Mouse (Mus musculus): ENCODE measurements around the gene Gimap3. TPM values are rescaled to one million over a fixed set of nuclear protein-coding genes. Genes with fewer than 3 reads are reported as not detected.

The Gimap3 gene
- polyA plus RNA-seq, 1 experiment from 2014 or later: not detected

- DNase-seq (ENCODE audit: low spot score): no peak
- Histone ChIP-seq H3K27me3 (ENCODE audit: low read depth, poor library complexity, severe bottlenecking) (peaks cover 41% of the 10 kb centered on the region), H3K27ac (replicated peaks) (no peak overlapping the region), H3K4me3 (no peak overlapping the region), H3K9me3 (replicated peaks) (no peaks in the 10 kb centered on the region), H3K36me3 (no peaks in the 10 kb centered on the region), H3K4me1 (peaks cover 29% of the 10 kb centered on the region)
- 72% methylated on average over 3 of the region's 3 CpGs for WGBS
These were observed 30.0 kb downstream of the Gimap3 start for GRCm38 (mm10) chr6:48740501-48741169.

- no peak for DNase-seq (ENCODE audit: low spot score)
- H3K4me1 ChIP-seq: peaks cover 29% of the 10 kb centered on the region
- H3K4me3 ChIP-seq: no peak overlapping the region
- H3K27ac ChIP-seq (replicated peaks): no peak overlapping the region
- no peaks in the 10 kb centered on the region for H3K9me3 ChIP-seq (replicated peaks)
- WGBS: 90% methylated on average over 3 of the region's 3 CpGs
- H3K27me3 ChIP-seq (ENCODE audit: low read depth, poor library complexity, severe bottlenecking): peaks cover 37% of the 10 kb centered on the region
- H3K36me3 ChIP-seq: no peaks in the 10 kb centered on the region
These were observed 30.9 kb downstream of the Gimap3 start for GRCm38 (mm10) chr6:48739780-48740055.

GRCm38 (mm10) chr6:48738961-48739779, 31.5 kb downstream of the Gimap3 start, which contains the start of gene Gimap1:
Gene Gimap1, plus strand, starts transcription at chr6:48739054.
- Histone ChIP-seq H3K36me3 (no peaks in the 10 kb centered on the region), H3K4me1 (peaks cover 29% of the 10 kb centered on the region), H3K27me3 (ENCODE audit: low read depth, poor library complexity, severe bottlenecking) (peaks cover 35% of the 10 kb centered on the region), H3K4me3 (no peak within 1 kb of the TSS), H3K27ac (replicated peaks) (no peak within 1 kb of the TSS), H3K9me3 (replicated peaks) (no peaks in the 10 kb centered on the region)
- WGBS: 81% methylated on average over 15 of the region's 15 CpGs
- DNase-seq (ENCODE audit: low spot score): no peak

- 91% methylated on average over 5 of the region's 5 CpGs for WGBS
- Histone ChIP-seq H3K4me3 (no peak overlapping the region), H3K27ac (replicated peaks) (no peak overlapping the region), H3K27me3 (ENCODE audit: low read depth, poor library complexity, severe bottlenecking) (peaks cover 20% of the 10 kb centered on the region), H3K9me3 (replicated peaks) (no peaks in the 10 kb centered on the region), H3K4me1 (peaks cover 24% of the 10 kb centered on the region), H3K36me3 (no peaks in the 10 kb centered on the region)
- no peak for DNase-seq (ENCODE audit: low spot score)
These were observed 33.0 kb downstream of the Gimap3 start for GRCm38 (mm10) chr6:48737688-48738087.

- Histone ChIP-seq H3K36me3 (no peaks in the 10 kb centered on the region), H3K9me3 (replicated peaks) (no peaks in the 10 kb centered on the region), H3K27ac (replicated peaks) (no peak overlapping the region), H3K27me3 (ENCODE audit: low read depth, poor library complexity, severe bottlenecking) (peaks cover 14% of the 10 kb centered on the region), H3K4me1 (peaks cover 18% of the 10 kb centered on the region), H3K4me3 (no peak overlapping the region)
- WGBS: 86% methylated on average over 2 of the region's 2 CpGs
- DNase-seq (ENCODE audit: low spot score): no peak
These were observed 33.6 kb downstream of the Gimap3 start for GRCm38 (mm10) chr6:48737053-48737452.

GRCm38 (mm10) chr6:48733660-48734059, 37.0 kb downstream of the Gimap3 start:
- 85% methylated on average over 1 of the region's 1 CpGs for WGBS
- Histone ChIP-seq H3K36me3 (no peaks in the 10 kb centered on the region), H3K4me1 (no peaks in the 10 kb centered on the region), H3K9me3 (replicated peaks) (no peaks in the 10 kb centered on the region), H3K4me3 (no peak overlapping the region), H3K27me3 (ENCODE audit: low read depth, poor library complexity, severe bottlenecking) (no peaks in the 10 kb centered on the region), H3K27ac (replicated peaks) (no peak overlapping the region)
- no peak for DNase-seq (ENCODE audit: low spot score)

GRCm38 (mm10) chr6:48732864-48733304, 37.8 kb downstream of the Gimap3 start:
- H3K36me3 ChIP-seq: no peaks in the 10 kb centered on the region
- H3K4me3 ChIP-seq: no peak overlapping the region
- no peak for DNase-seq (ENCODE audit: low spot score)
- no peaks in the 10 kb centered on the region for H3K4me1 ChIP-seq
- H3K9me3 ChIP-seq (replicated peaks): no peaks in the 10 kb centered on the region
- WGBS: 70% methylated on average over 8 of the region's 8 CpGs
- no peaks in the 10 kb centered on the region for H3K27me3 ChIP-seq (ENCODE audit: low read depth, poor library complexity, severe bottlenecking)
- no peak overlapping the region for H3K27ac ChIP-seq (replicated peaks)

- H3K9me3 ChIP-seq (replicated peaks): no peaks in the 10 kb centered on the region
- H3K27ac ChIP-seq (replicated peaks): no peak overlapping the region
- no peaks in the 10 kb centered on the region for H3K36me3 ChIP-seq
- H3K27me3 ChIP-seq (ENCODE audit: low read depth, poor library complexity, severe bottlenecking): no peaks in the 10 kb centered on the region
- DNase-seq (ENCODE audit: low spot score): no peak
- peaks cover 9% of the 10 kb centered on the region for H3K4me1 ChIP-seq
- 91% methylated on average over 5 of the region's 5 CpGs for WGBS
- no peak overlapping the region for H3K4me3 ChIP-seq
These were observed 42.9 kb downstream of the Gimap3 start for GRCm38 (mm10) chr6:48727761-48728160.

- no peak for DNase-seq (ENCODE audit: low spot score)
- H3K4me1 ChIP-seq: peaks cover 9% of the 10 kb centered on the region
- WGBS: 20% methylated on average over 1 of the region's 1 CpGs
These were observed 45.2 kb downstream of the Gimap3 start for GRCm38 (mm10) chr6:48725476-48725875.

GRCm38 (mm10) chr6:48723468-48723867, 47.2 kb downstream of the Gimap3 start:
- Histone ChIP-seq H3K4me3 (no peak overlapping the region), H3K4me1 (peaks cover 9% of the 10 kb centered on the region), H3K27ac (replicated peaks) (no peak overlapping the region), H3K36me3 (no peaks in the 10 kb centered on the region), H3K27me3 (ENCODE audit: low read depth, poor library complexity, severe bottlenecking) (no peaks in the 10 kb centered on the region), H3K9me3 (replicated peaks) (no peaks in the 10 kb centered on the region)
- WGBS: 86% methylated on average over 8 of the region's 8 CpGs
- DNase-seq (ENCODE audit: low spot score): no peak

More at GRCm38 (mm10) chr6:48725476-48725875, 45.2 kb downstream of the Gimap3 start:
- no peaks in the 10 kb centered on the region for H3K9me3 ChIP-seq (replicated peaks)
- H3K36me3 ChIP-seq: no peaks in the 10 kb centered on the region
- H3K4me3 ChIP-seq: no peak overlapping the region
- H3K27ac ChIP-seq (replicated peaks): no peak overlapping the region
- H3K27me3 ChIP-seq (ENCODE audit: low read depth, poor library complexity, severe bottlenecking): no peaks in the 10 kb centered on the region

GRCm38 (mm10) chr6:48720326-48720725, 50.3 kb downstream of the Gimap3 start:
- Histone ChIP-seq H3K36me3 (no peaks in the 10 kb centered on the region), H3K27ac (replicated peaks) (no peak overlapping the region), H3K9me3 (replicated peaks) (no peaks in the 10 kb centered on the region), H3K4me3 (no peak overlapping the region), H3K4me1 (peaks cover 2% of the 10 kb centered on the region), H3K27me3 (ENCODE audit: low read depth, poor library complexity, severe bottlenecking) (no peaks in the 10 kb centered on the region)
- DNase-seq (ENCODE audit: low spot score): no peak
- WGBS: 89% methylated on average over 4 of the region's 4 CpGs

GRCm38 (mm10) chr6:48718455-48718854, 52.2 kb downstream of the Gimap3 start, which contains the start of the genes Gm28053 and Gimap7:
Gene Gm28053, plus strand, starts transcription at chr6:48718607.
Gene Gimap7, plus strand, starts transcription at chr6:48718621.
- DNase-seq (ENCODE audit: low spot score): no peak
- Histone ChIP-seq H3K27me3 (ENCODE audit: low read depth, poor library complexity, severe bottlenecking) (no peaks in the 10 kb centered on the region), H3K9me3 (replicated peaks) (no peaks in the 10 kb centered on the region), H3K36me3 (no peaks in the 10 kb centered on the region), H3K27ac (replicated peaks) (no peak within 1 kb of the TSS), H3K4me1 (no peaks in the 10 kb centered on the region), H3K4me3 (no peak within 1 kb of the TSS)
- WGBS: 59% methylated on average over 2 of the region's 2 CpGs
